Mouse (Mus musculus) embryonic facial prominence, embryonic 11.5 days (tissue): ENCODE data around the gene Ddc. TPM values are rescaled to one million over a fixed set of nuclear protein-coding genes. Genes with fewer than 3 reads are reported as not detected.

Source experiments
- ATAC-seq: fragments of 200-750 bp; cut with Nextera tagmentation; replicated peaks from 2 replicates; pipeline ENCODE4 v1.8.0; 2017; ENCODE audit warnings: low read depth; ENCODE audit not compliant: insufficient number of reproducible peaks, low FRiP score, low TSS enrichment
- DNase-seq: peaks from one replicate; pipeline ENCODE4 v3.0.0-alpha.2; 2015; ENCODE audit warnings: low spot score
- H3K27ac ChIP-seq: fragments of 300-500 bp; sonication (generic); replicated peaks from 2 replicates; pipeline ENCODE4 v1.5.1; 2014; ENCODE audit warnings: mild to moderate bottlenecking, low read depth, low read length, control low read depth
- H3K27me3 ChIP-seq: fragments of 300-500 bp; sonication (generic); 2 replicates; pipeline ENCODE4 v1.6.1; 2014; ENCODE audit warnings: mild to moderate bottlenecking, low read length, moderate library complexity, mixed read lengths; ENCODE audit not compliant: control insufficient read depth, insufficient read depth
- H3K36me3 ChIP-seq: fragments of 300-500 bp; sonication (generic); replicated peaks from 2 replicates; pipeline ENCODE4 v1.6.1; 2014; ENCODE audit warnings: low read depth, mild to moderate bottlenecking, low read length, moderate library complexity, mixed read lengths; ENCODE audit not compliant: control insufficient read depth, insufficient read depth
- H3K4me1 ChIP-seq: fragments of 300-500 bp; sonication (generic); 2 replicates; pipeline ENCODE4 v1.6.1; 2014; ENCODE audit warnings: low read length, mixed read lengths; ENCODE audit not compliant: control insufficient read depth, insufficient read depth
- H3K4me2 ChIP-seq: fragments of 300-500 bp; sonication (generic); 2 replicates; pipeline ENCODE4 v1.6.1; 2014; ENCODE audit warnings: low read depth, mild to moderate bottlenecking, control low read depth, low read length, moderate library complexity
- H3K4me3 ChIP-seq: fragments of 300-500 bp; sonication (generic); 2 replicates; pipeline ENCODE4 v1.5.1; 2014; ENCODE audit warnings: low read depth, low read length, control low read depth
- H3K9ac ChIP-seq: fragments of 300-500 bp; sonication (generic); replicated peaks from 2 replicates; pipeline ENCODE4 v1.6.1; 2014; ENCODE audit warnings: mild to moderate bottlenecking, control low read depth, low read length
- H3K9me3 ChIP-seq: fragments of 300-500 bp; sonication (generic); replicated peaks from 2 replicates; pipeline ENCODE4 v1.6.1; 2016; ENCODE audit warnings: mild to moderate bottlenecking, low read length, inconsistent platforms, mixed read lengths; ENCODE audit not compliant: control insufficient read depth
- WGBS: fragments of 180-500 bp; shearing (Covaris S2); extraction: QIAGEN DNeasy Blood & Tissue Kit; methylation state at CpG from one replicate; pipeline ENCODE4 v1.1.7; 2014; 5-methylcytosine and 5-hydroxymethylcytosine counted together
- polyA plus RNA-seq: library from polyadenylated mRNA; unstranded; fragments of >200 nt; fragmentation: Nextera tagmentation; extraction: Ambion mirVana; gene quantifications from 2 replicates; pipeline ENCODE4 v1.2.1, GENCODE M21; 2014

Gene Ddc
- polyA plus RNA-seq, 1 experiment from 2014 or later = 10.4 TPM

- WGBS = 35% methylated on average over 5 of the region's 5 CpGs
- H3K4me1 ChIP-seq = peaks cover 3% of the 10 kb centered on the region
- no peak overlapping the region for H3K4me2 ChIP-seq
- H3K9me3 ChIP-seq = no peaks in the 10 kb centered on the region
- no peaks in the 10 kb centered on the region for H3K27me3 ChIP-seq
- no peak for ATAC-seq
- DNase-seq = no peak
- H3K36me3 ChIP-seq = no peaks in the 10 kb centered on the region
- H3K27ac ChIP-seq = peak overlapping the region; percentile 25
- no peak overlapping the region for H3K4me3 ChIP-seq
- no peak overlapping the region for H3K9ac ChIP-seq
Measured at GRCm38 (mm10) chr11:11871197-11871813, 26.6 kb downstream of the Ddc start.

GRCm38 (mm10) chr11:11867971-11868481 lies 29.9 kb downstream of the Ddc start:
- peak; percentile 90 for ATAC-seq
- no peak overlapping the region for H3K4me3 ChIP-seq
- H3K36me3 ChIP-seq = no peaks in the 10 kb centered on the region
- H3K9ac ChIP-seq = 0 out of 2 replicates have a peak overlapping the region, but pooled peaks have one; percentile 29
- peaks cover 1% of the 10 kb centered on the region for H3K4me1 ChIP-seq
- no peaks in the 10 kb centered on the region for H3K27me3 ChIP-seq
- H3K4me2 ChIP-seq = no peak overlapping the region; the same call in 1 of the 2 replicates
- peak; percentile 77 for DNase-seq
- 4% methylated on average over 14 of the region's 14 CpGs for WGBS
- no peaks in the 10 kb centered on the region for H3K9me3 ChIP-seq
- peak overlapping the region; percentile 54; the same call in 1 of the 2 replicates for H3K27ac ChIP-seq

GRCm38 (mm10) chr11:11866696-11867095 lies 31.2 kb downstream of the Ddc start:
- H3K27me3 ChIP-seq = no peaks in the 10 kb centered on the region
- no peaks in the 10 kb centered on the region for H3K9me3 ChIP-seq
- ATAC-seq = no peak
- no peaks in the 10 kb centered on the region for H3K4me1 ChIP-seq
- no peak overlapping the region for H3K4me2 ChIP-seq
- no peak for DNase-seq
- WGBS = 80% methylated on average over 5 of the region's 5 CpGs
- H3K4me3 ChIP-seq = no peak overlapping the region
- H3K36me3 ChIP-seq = no peaks in the 10 kb centered on the region
- H3K9ac ChIP-seq = no peak overlapping the region
- no peak overlapping the region for H3K27ac ChIP-seq

GRCm38 (mm10) chr11:11865128-11865527 lies 32.8 kb downstream of the Ddc start:
- no peak overlapping the region for H3K27ac ChIP-seq
- H3K27me3 ChIP-seq = no peaks in the 10 kb centered on the region
- DNase-seq (no peak), ATAC-seq (no peak)
- no peak overlapping the region for H3K9ac ChIP-seq
- H3K9me3 ChIP-seq = no peaks in the 10 kb centered on the region
- no peaks in the 10 kb centered on the region for H3K36me3 ChIP-seq
- 79% methylated on average over 2 of the region's 2 CpGs for WGBS
- H3K4me2 ChIP-seq = no peak overlapping the region
- H3K4me1 ChIP-seq = no peaks in the 10 kb centered on the region
- no peak overlapping the region for H3K4me3 ChIP-seq

GRCm38 (mm10) chr11:11864446-11865101 lies 33.4 kb downstream of the Ddc start:
- ATAC-seq (no peak), DNase-seq (no peak)
- 78% methylated on average over 8 of the region's 8 CpGs for WGBS
- H3K4me2 ChIP-seq = no peak overlapping the region
- no peaks in the 10 kb centered on the region for H3K36me3 ChIP-seq
- H3K27me3 ChIP-seq = no peaks in the 10 kb centered on the region
- no peaks in the 10 kb centered on the region for H3K4me1 ChIP-seq
- no peak overlapping the region for H3K9ac ChIP-seq
- no peak overlapping the region for H3K27ac ChIP-seq
- no peaks in the 10 kb centered on the region for H3K9me3 ChIP-seq
- no peak overlapping the region for H3K4me3 ChIP-seq

GRCm38 (mm10) chr11:11862502-11862901 lies 35.4 kb downstream of the Ddc start:
- Histone ChIP-seq H3K9ac (no peak overlapping the region), H3K4me1 (no peaks in the 10 kb centered on the region), H3K9me3 (no peaks in the 10 kb centered on the region), H3K4me2 (no peak overlapping the region), H3K4me3 (no peak overlapping the region), H3K27ac (no peak overlapping the region), H3K27me3 (no peaks in the 10 kb centered on the region), H3K36me3 (no peaks in the 10 kb centered on the region)
- ATAC-seq (no peak), DNase-seq (no peak)
- 55% methylated on average over 1 of the region's 1 CpGs for WGBS

GRCm38 (mm10) chr11:11856959-11857358 lies 41.0 kb downstream of the Ddc start:
- 87% methylated on average over 3 of the region's 3 CpGs for WGBS
- no peak for DNase-seq
- no peak overlapping the region for H3K4me3 ChIP-seq
- H3K4me2 ChIP-seq = no peak overlapping the region
- no peak for ATAC-seq
- H3K36me3 ChIP-seq = no peaks in the 10 kb centered on the region
- no peaks in the 10 kb centered on the region for H3K27me3 ChIP-seq
- H3K27ac ChIP-seq = no peak overlapping the region
- no peaks in the 10 kb centered on the region for H3K9me3 ChIP-seq
- H3K4me1 ChIP-seq = no peaks in the 10 kb centered on the region
- H3K9ac ChIP-seq = no peak overlapping the region

- ATAC-seq = no peak
- no peak overlapping the region for H3K4me2 ChIP-seq
- no peaks in the 10 kb centered on the region for H3K36me3 ChIP-seq
- H3K9ac ChIP-seq = no peak overlapping the region
- H3K4me1 ChIP-seq = no peaks in the 10 kb centered on the region
- no peaks in the 10 kb centered on the region for H3K9me3 ChIP-seq
- WGBS = 53% methylated on average over 11 of the region's 11 CpGs
- no peak for DNase-seq
- H3K27me3 ChIP-seq = no peaks in the 10 kb centered on the region
- H3K4me3 ChIP-seq = no peak overlapping the region
- peak overlapping the region; percentile 53; the same call in 1 of the 2 replicates for H3K27ac ChIP-seq
Measured at GRCm38 (mm10) chr11:11855685-11856131, 42.2 kb downstream of the Ddc start.
